Mouse (Mus musculus) layer of hippocampus, adult 8-10 months (tissue): Measurements from ENCODE around the gene Rasgrp3. TPM values are rescaled to one million over a fixed set of nuclear protein-coding genes. Genes with fewer than 3 reads are reported as not detected.

Experiments
- DNase-seq, 2 experiments: peaks; one replicate each; pipeline ENCODE4 v3.0.0; 2022; ENCODE audit warnings: low spot score in 2 of 2
- total RNA-seq, 4 experiments: library from RNA; stranded (reverse); gene quantifications; 2 replicates each; pipeline ENCODE4 v1.2.4; 2022

Gene Rasgrp3
- total RNA-seq, 4 experiments from 2014 or later = 13.7 to 31.8 (median 24.5) TPM

DNA sequence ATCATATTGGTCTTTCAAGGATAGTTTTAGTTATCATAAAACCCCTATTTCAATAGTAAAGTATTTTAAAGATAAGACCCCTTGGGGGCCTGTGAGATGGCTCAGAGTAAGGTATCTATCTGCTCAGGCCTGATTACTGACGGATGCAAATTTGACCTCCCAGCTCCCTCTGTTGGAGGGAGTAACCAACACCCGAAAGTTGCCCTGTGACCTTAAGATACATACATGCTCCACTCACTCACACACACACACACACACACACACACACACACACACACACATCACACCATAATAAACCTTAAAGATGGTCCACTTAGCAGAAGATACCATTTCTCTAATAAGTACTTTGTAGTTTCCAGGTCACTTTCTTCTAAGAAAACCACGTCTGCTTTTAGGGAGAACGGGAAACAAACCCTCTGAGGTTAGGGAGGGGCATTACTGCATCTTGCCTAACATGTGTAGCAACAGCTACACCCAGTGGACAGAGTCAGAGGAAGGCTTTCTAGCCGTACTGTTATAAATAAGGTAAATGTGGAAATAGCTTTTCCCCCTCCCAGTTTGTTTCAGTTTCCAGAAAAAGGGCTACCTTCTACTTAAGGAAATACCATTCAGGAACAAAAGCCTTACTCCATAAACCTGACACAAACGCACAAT lies 100.8 kb downstream of the Rasgrp3 start:
- DNase-seq = peak in 1 of 2 experiments; percentile 44

DNA sequence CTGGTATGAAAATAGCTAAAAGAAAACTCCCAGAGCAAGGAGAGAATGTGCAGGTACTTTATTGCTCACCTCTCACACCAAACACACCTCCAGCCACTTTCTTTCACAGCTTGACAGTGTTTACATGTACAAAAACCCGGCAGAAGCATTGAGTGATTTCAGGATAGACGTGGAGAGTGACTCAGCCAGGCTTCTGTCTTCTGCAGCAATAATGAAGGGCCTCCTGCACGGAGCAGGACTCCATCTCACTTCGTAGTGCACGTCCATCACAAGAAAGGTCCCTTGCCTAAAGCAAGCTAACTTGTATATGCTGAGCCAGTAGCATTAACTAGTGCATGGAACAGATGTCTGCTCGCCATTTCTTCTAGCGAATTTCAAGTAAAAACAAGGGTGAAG lies 101.4 kb downstream of the Rasgrp3 start:
- no peak for DNase-seq

DNA sequence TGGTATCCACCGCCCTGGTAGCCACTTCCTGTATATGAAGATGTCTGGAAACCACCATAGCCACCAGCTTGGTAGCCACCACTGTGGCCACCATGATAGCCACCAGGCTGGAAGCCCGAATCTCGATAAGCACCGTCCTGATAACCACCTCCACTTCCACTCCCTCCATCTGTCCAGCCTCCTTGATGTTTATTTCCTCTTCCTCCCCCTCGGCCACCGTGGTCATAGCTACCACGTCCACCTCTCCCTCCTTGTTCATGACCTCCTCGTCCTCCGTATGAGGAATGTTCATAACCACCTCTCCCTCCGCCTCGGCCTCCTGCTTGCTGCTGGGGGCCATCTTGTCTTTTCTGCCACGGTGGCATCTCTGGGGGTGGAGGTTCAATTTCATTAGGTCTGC lies 102.7 kb downstream of the Rasgrp3 start:
- DNase-seq = no peak

GRCm38 (mm10) chr17:75539130-75539529 lies 103.4 kb downstream of the Rasgrp3 start:
- DNase-seq = no peak

GRCm38 (mm10) chr17:75539841-75540240 lies 104.1 kb downstream of the Rasgrp3 start:
- no peak for DNase-seq

DNA sequence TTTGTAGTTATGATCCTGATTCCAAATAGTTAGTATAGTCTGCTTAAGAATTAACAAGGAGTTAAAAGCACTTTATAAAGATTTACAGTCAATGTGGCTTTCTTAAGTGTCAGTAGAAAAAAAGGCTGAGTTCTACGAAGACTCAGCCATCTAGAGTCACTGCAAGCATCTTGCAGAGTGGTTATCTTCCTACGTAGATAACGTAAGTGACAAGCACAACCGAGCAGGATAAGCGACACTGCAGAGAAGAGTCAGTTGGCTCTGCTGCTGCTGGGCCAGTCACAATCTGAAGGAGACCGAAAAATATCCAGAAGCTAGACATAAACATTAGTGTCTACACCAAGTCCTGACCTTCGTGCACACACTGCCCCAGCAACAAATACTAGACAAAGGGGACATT lies 107.7 kb downstream of the Rasgrp3 start:
- DNase-seq = no peak

DNA sequence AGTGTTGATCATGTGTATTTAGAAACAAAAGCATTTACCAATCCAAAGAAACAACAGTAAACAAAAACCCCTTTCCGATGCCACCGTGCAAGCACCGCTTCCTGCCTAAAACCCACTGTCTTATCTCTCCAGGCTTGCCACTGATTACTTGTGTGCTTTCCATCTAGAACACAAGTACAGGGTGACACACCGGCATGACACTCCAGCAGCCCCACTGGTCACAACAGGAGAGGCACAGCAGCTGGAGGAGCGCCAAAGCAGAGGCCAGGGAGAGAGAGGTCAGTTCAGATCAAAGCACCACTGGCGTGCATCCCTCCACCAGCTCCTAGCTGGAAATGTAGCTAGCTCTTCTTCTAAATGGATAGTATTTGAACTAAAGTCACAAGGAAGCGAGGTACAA lies 108.6 kb downstream of the Rasgrp3 start:
- no peak for DNase-seq

DNA sequence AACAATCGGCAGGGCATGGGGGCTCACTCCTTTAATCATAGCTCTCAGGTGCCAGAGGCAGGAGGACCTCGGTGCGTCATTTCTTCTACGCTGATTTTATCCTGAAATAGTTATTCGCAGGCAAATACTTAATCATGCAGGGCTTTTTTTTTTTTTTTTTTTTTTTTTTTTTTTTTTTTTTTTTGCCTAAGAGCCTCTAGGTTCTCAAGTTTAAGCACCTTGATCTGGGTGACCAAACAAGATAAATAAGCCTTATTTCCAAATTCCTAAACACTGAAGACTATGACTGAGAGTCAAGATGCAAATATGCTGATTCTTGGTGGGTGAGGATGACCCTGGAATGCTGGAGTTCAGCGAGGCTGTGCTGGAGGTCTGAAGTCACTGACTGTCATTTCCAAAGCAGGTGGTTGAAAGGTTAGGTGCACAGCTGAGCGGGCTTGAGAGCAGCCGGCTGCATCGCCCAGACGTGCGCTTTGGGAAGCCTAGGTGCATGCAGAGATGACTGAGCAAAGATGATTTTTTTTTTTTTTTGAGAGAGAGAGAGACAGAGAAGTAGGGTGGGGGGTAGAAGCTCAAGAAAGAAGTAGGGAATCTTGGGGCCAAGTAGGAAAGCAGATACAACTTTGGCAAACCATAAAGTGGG lies 115.2 kb downstream of the Rasgrp3 start:
- DNase-seq = no peak

DNA sequence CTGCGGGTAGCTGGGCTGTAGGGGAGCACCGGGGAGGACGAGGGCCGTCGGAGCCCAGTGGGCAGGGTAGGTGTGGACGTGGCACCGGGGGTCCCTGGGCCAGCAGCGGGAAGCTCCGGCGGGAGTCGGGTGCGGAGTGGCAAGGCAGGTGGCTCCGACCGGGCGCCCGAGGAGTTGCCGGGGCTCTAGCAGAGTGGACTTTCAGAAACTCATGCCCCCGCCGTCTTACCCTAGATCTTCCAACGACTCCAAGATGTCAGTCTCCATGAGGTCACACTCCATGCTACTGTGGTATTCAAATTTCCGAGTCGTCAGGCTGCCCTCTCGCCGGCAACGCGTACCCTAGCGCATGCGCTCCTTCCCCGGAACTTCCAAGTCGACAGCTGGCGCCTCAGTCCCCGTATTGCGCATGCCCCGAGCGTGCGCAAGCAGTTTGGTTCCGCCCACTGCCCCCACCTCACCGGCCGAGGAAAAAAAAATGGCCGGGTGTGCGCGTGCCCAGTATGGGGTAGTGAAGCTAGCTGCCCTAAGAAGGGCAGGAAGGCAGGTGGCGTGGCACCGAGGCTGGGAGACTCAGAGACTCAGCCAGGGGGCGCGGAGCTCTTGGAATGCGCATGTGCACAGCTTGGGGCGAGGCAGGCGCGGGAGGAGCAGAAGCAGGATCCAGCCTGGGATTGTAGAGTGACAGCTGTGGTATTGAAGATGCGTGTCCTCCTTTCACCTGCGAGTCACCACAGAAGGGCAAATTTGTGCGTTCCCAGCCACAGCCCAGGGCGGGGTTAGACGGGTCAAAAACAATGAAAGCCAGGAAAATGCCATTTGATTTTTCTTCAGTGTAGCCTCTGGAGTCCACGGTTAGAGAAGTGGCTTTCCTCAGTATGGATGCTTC lies 116.1 kb downstream of the Rasgrp3 start, which contains the start of gene Fam98a:
Gene Fam98a, minus strand, starts transcription at position 435 of the 889 bp plus-strand sequence.
- DNase-seq = peak; percentile 97 to 98

DNA sequence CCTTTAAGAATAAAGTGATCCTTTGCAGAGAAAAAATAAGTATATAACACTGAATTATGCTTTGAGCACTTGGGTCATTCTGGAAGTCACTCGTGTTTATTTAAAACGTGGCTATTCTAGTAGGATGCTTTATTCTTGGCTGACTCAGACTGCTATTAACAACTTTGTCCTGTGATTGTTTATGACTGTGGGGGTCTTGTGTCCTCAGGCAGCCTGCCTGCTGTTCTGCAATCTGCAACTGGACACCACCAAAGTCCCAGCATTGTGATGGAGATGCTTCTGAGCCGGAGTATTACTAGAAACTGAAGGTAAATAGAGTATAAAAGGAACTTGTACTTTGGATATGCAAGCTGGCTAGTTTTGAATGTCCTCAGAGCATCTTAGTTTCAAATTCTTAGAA lies 121.3 kb downstream of the Rasgrp3 start:
- DNase-seq = no peak

DNA sequence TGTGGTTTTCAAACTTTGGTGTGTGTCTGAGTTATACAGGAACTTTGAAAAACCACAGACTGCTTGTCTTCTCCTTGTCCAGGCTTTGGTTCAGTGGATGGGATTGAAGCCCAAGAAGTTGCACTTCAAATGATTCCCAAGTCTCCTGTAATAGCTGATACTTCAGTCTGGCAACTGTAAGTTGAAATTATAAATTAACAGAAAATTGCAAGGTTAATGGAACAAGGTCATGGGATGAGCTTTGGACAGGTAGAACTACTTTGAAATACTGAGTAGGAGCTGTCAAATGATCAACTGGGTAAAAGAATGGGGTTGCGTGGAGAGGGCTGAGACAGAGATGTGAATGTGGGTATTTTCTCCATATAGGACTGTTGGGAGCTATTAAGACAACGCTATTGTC lies 122.3 kb downstream of the Rasgrp3 start:
- no peak for DNase-seq

DNA sequence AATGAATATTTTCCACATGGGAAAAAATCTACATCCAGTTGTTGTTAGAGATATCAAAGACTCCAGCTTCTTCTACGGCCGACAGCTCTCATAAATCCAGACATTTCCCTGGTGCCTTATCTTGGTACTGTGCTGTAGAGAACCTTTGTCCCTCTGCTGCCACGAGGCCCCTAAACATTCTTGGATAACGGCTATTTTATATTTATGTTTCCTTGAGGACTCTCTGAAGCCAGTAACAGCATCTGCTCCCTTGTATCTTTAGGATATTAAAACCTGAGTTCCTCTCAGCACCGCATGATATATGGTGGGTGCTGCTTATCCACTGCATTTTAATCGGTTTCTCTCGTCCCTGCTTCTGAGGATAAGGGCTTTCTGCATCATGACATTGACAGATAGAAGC lies 139.9 kb downstream of the Rasgrp3 start:
- DNase-seq = no peak

Other genes with a start within 250 kb of the Rasgrp3 start
- 10 to 100 TPM; 44.9 to 50.2 (median 47.8) TPM for gene Fam98a, start 116.0 kb downstream of the Rasgrp3 start, total RNA-seq